16 mouse cellular contexts compared by ENCODE assay signal in genomic region chr19:46741574-46741973, GRCm38 (mm10). TPM values are rescaled to one million over a fixed set of nuclear protein-coding genes. Genes with fewer than 3 reads are reported as not detected.
DNase-seq lines count a peak whose midpoint lies in the region; ATAC-seq and TF ChIP-seq lines count a peak whose summit lies in the region.
"Had no signal": no experiment of that assay in that cellular context is flagged by ENCODE, and none has a peak within 500 bp of the region (broad histone marks: within the 10 kb centered on the region; RNA-seq: fewer than 3 reads in every experiment).

No protein-coding gene starts in this region.

- no peak overlapping the region for H3ac ChIP-seq in C2C12 (ENCODE audit: control insufficient read depth, insufficient read length, low read depth)

- H3K79me3 ChIP-seq in C2C12 (ENCODE audit: low read depth): no peaks in the 10 kb centered on the region

- H3K27me3 ChIP-seq in kidney, postnatal 0 days (ENCODE audit: insufficient read depth, low read length): no peaks in the 10 kb centered on the region
- peaks cover 16% of the 10 kb centered on the region for H3K27me3 ChIP-seq in C2C12 (ENCODE audit: control insufficient read depth, insufficient read depth, insufficient read length)
- H3K27me3 ChIP-seq: heart, embryonic 15.5 days had no signal

- no peak overlapping the region for H3K27ac ChIP-seq in kidney, postnatal 0 days
- H3K27ac ChIP-seq: heart, embryonic 15.5 days; hindbrain, embryonic 14.5 days; limb, embryonic 10.5 days had no signal

- no peaks in the 10 kb centered on the region for H3K4me1 ChIP-seq in kidney, postnatal 0 days (replicated peaks; ENCODE audit: insufficient read depth, low read length)
- H3K4me1 ChIP-seq: heart, embryonic 15.5 days; limb, embryonic 10.5 days had no signal

- DNase-seq in kidney, postnatal 0 days (ENCODE audit: low spot score): no peak
- DNase-seq in kidney, postnatal 25 days: no peak
- DNase-seq in 3134 (ENCODE audit: extremely low read depth, insufficient read length, low spot score): peak; percentile 25
- peak; percentile 56 for DNase-seq in ZHBTc4 (ENCODE audit: low read depth, low spot score)
- no peak for DNase-seq in B cell, adult 2 months
- DNase-seq in frontal cortex, postnatal 10 days (ENCODE audit: low spot score in 2 of 2): no peak
- no peak for DNase-seq in right cerebral cortex, adult 18-20 months
- DNase-seq: cerebellum, adult 18-20 months; layer of hippocampus, adult 9-11 months; thymus, adult 18-20 months had no signal

- no peaks in the 10 kb centered on the region for H3K79me2 ChIP-seq in C2C12 (ENCODE audit: control insufficient read depth, insufficient read depth)

- no peaks in the 10 kb centered on the region for H3K9me3 ChIP-seq in kidney, postnatal 0 days (replicated peaks; ENCODE audit: low read length)
- H3K9me3 ChIP-seq: G1E; heart, embryonic 15.5 days; limb, embryonic 10.5 days had no signal

- no peak overlapping the region for H3K9ac ChIP-seq in kidney, postnatal 0 days (ENCODE audit: low read depth, low read length)
- H3K9ac ChIP-seq: heart, embryonic 15.5 days; hindbrain, embryonic 14.5 days had no signal

- H3K36me3 ChIP-seq in kidney, postnatal 0 days (ENCODE audit: insufficient read depth, low read length): no peaks in the 10 kb centered on the region
- no peaks in the 10 kb centered on the region for H3K36me3 ChIP-seq in C2C12 (ENCODE audit: control insufficient read depth, insufficient read depth)
- H3K36me3 ChIP-seq: G1E; heart, embryonic 15.5 days had no signal

- H3K4me3 ChIP-seq in kidney, postnatal 0 days (replicated peaks; ENCODE audit: low read depth, low read length): no peak overlapping the region
- no peak overlapping the region for H3K4me3 ChIP-seq in C2C12 (ENCODE audit: insufficient read depth, poor library complexity, severe bottlenecking)
- H3K4me3 ChIP-seq: heart, embryonic 15.5 days; limb, embryonic 10.5 days; myocyte had no signal

- TF ChIP-seq CTCF in kidney, postnatal 0 days (IDR thresholded peaks at IDR 0.05; ENCODE audit: low read depth): peak; percentile 15; the same call in 1 of the 2 replicates
- peak; percentile 8 for TF ChIP-seq CTCF in C2C12 (IDR thresholded peaks at IDR 0.05; ENCODE audit: control insufficient read depth, insufficient read depth, insufficient read length)

- H3K4me2 ChIP-seq in kidney, postnatal 0 days (ENCODE audit: low read length): no peak overlapping the region
- H3K4me2 ChIP-seq: heart, embryonic 15.5 days; hindbrain, embryonic 14.5 days had no signal

- ATAC-seq in kidney, postnatal 0 days (replicated peaks; ENCODE audit: low FRiP score, low read depth): no peak

- WGBS in kidney, postnatal 0 days: 43% methylated on average over 6 of the region's 6 CpGs

TF ChIP-seq in C2C12, 6 proteins besides CTCF, POLR2A, EP300 and RAD21:
- TF ChIP-seq MYOG (IDR thresholded peaks at IDR 0.05; ENCODE audit: control insufficient read depth, extremely low read depth, insufficient read length) (no peak), MAX (IDR thresholded peaks at IDR 0.05) (no peak), FOSL1 (IDR thresholded peaks at IDR 0.05; ENCODE audit: insufficient read depth, low read length, poor library complexity, severe bottlenecking) (no peak), CEBPB (IDR thresholded peaks at IDR 0.05; ENCODE audit: low read depth) (no peak), USF1 (IDR thresholded peaks at IDR 0.05; ENCODE audit: low read depth) (no peak), MYOD1 (IDR thresholded peaks at IDR 0.05; ENCODE audit: control insufficient read depth, insufficient read length, low read depth) (no peak)

RNA-seq across cellular contexts. Expression of gene Cnnm2, which starts 19.8 kb away (rescaled TPM):
- 11.0 and 12.0 TPM in 2 replicates for polyA plus RNA-seq in kidney, postnatal 0 days (2015; fragmentation: Nextera tagmentation; extraction: Ambion mirVana)
- polyA plus RNA-seq in C2C12 (2012; fragmentation: generic; extraction: Trizol): 4.1 TPM

RNA-seq across cellular contexts. Expression of gene As3mt, which starts 34.3 kb away (rescaled TPM):
- 59.4 and 65.0 TPM in 2 replicates for polyA plus RNA-seq in kidney, postnatal 0 days (2015; fragmentation: Nextera tagmentation; extraction: Ambion mirVana)
- 0.74 TPM for polyA plus RNA-seq in C2C12 (2012; fragmentation: generic; extraction: Trizol)
- polyA plus RNA-seq: G1E had no signal

RNA-seq across cellular contexts. Expression of gene Borcs7, which starts 51.9 kb away (rescaled TPM):
- polyA plus RNA-seq in kidney, postnatal 0 days (2015; fragmentation: Nextera tagmentation; extraction: Ambion mirVana): 21.3 TPM in 2 replicates
- 4.0 TPM for polyA plus RNA-seq in C2C12 (2012; fragmentation: generic; extraction: Trizol)

Comparison
In these comparisons a context has a peak if more than half of its experiments do, and no peak if none do; other contexts are left out.
1. DNase-seq: peak in 3134 (single experiment) and ZHBTc4 (single experiment); none in kidney, postnatal 0 days (single experiment), kidney, postnatal 25 days (0 of 2), B cell, adult 2 months (0 of 2), frontal cortex, postnatal 10 days (0 of 2) and right cerebral cortex, adult 18-20 months (single experiment).
2. RNA of gene As3mt, which starts 34.3 kb away (polyA plus RNA-seq): 59.4 to 65.0 TPM in kidney, postnatal 0 days; 0.74 TPM in C2C12 (single experiment); every median in the first group is over 10 times any median in the second.